Mouse (Mus musculus) ovary, postnatal 36 days (tissue): ENCODE measurements at regions not wholly inside any gene's neighbourhood (a gene's known extent, or its start where the extent isn't known, plus 50 kb on each side); places are given as distances from the start of the nearest gene placed in this dataset.

ENCODE experiments used
- DNase-seq: peaks from one replicate; pipeline ENCODE4 v3.0.0; 2022; ENCODE audit warnings: low spot score, mixed read lengths

DNA sequence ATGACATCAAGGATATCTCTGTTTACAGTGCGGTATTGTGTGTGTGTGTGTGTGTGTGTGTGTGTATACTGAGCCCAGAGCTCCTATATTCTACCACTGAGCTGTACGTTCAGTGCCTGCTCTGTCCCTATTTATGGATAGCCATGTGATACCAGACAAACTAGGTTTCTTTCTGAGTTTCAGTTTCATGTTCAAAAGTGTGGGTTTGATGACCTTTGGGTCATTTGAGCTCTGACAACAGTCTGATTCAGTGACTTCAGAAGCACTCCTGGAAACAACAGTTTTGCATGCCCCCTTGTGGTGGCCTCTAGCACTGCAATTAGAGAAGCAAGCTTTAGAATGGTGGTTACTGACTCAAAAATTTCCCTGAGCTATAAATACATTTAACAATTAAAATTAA is 50.9 kb upstream of the Tent2 start:
- peak; percentile 69 for DNase-seq

DNA sequence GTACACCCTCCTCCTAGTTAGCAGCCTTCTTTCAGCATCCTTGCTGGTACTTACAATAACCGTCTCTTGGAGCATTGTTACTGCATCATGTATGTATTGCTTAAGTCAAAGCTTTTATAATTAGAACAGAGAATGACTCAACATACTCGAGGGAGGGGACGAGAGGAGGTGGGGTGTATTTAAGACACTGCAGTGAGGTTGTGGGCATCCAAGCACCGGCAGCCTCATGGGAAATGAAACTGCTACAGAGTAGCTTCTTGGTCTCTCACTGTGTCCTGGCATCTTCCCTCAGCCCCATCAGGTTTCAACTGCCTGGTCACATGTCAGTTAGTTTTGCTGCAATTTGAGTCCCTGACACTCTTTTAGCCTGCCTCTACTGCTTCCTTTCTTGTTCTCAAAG is 50.7 kb upstream of the Homer1 start:
- no peak for DNase-seq
